Mouse (Mus musculus): Measurements from ENCODE around the gene Arhgef18.

DNA sequence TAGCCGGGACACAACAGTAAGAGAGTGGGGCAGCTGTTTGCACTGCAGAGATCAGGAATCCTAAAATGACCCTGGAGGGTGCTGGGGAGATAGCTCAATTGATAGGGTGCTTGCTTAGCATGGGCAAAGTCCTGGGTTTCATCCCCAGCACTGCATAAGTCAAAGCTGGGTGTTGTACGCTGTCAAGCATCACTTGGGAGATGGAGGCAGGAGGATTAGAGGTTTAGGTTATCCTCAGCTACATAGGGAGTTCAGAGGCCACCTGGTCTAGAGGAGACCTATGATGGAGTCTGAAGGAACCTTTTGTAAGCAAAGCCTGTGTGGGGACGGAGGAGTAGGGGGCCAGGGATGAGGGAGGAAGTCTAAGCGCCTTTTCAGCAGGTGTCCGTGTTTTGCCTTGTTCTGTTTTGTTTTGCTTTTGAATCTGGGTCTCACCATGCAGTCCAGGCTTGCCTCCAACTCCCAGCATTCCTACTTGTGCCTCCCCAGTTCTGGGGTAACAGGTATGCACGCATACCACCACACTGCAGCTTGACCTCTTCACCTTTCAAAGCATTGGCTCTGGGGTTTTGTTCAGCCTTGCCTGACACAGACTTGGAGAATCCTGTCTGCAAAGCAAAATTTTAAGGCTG lies 38.9 kb upstream of the Arhgef18 start:
- TF ChIP-seq CTCF (IDR thresholded peaks at IDR 0.05; ENCODE audit: extremely low read depth, insufficient read depth, insufficient read length, insufficient replicate concordance) (no peak), POLR2A (IDR thresholded peaks at IDR 0.05; ENCODE audit: low read depth, low read length) (no peak)

Data from spleen, adult 2 months (tissue).